Mouse (Mus musculus) forelimb bud, embryonic 11.5 days (tissue): ENCODE measurements around the gene 1110017D15Rik.

Source experiments
- DNase-seq: peaks from one replicate; pipeline ENCODE4 v3.0.0-alpha.2; 2012; ENCODE audit warnings: low read depth, low spot score

1110017D15Rik gene

GRCm38 (mm10) chr4:41517233-41517632 lies at the start of gene 1110017D15Rik:
Gene 1110017D15Rik, minus strand, starts transcription at chr4:41517333.
- DNase-seq = no peak

GRCm38 (mm10) chr4:41566123-41566522 lies 49.0 kb upstream of the 1110017D15Rik start:
- no peak for DNase-seq

DNA sequence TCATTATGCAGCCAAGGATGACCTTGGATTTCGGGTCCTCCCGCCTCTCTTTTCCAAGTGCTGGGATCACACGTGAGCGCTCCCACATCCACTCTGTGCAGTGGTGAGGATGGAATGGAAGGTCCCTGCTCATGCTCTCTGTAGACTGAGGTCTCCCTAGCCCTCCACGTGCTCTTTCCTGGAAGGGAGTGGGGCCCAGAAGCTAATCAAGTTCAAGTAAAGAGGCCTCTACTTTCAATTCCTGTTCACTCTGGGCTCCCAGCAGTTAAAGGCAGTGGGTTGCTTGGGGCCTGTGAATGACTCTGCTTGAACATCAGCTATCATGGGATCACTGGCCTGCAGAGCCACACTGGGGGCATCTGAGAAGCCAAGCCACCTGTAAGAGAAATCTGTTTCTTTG lies 46.2 kb upstream of the 1110017D15Rik start:
- DNase-seq = no peak

- no peak for DNase-seq
Measured at GRCm38 (mm10) chr4:41557092-41557491, 40.0 kb upstream of the 1110017D15Rik start.

DNA sequence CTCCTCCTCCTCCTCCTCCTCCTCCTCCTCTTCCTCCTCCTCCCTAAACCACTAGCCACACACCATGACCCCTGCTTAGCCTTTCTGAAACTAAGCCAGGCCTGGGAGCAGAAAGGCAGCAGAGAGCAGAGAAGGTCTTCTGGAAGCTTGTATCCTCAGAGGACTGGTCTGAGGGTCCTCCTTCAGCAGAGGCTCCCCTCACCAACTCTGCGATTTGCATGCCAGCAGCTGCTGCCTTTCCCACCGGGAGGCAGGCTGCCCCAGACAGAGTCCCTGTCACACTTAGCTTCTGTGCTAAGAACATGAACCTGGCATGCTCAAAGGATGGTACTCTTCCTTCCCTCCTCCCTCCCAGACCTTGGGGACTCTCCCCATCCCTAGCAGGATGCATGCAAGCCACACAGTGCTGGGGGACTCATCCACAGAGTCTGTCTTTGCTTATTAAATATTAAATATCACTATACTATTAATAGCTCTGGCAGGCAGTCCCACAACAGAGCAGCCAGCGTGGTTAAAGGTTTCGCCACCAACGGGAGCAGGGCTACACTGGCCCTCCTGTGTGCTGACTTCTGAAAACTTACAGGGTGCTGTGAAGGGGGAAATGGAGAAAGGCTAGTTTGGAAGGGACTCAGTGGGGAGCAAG lies 39.3 kb upstream of the 1110017D15Rik start:
- DNase-seq = no peak

- DNase-seq = no peak
Measured at GRCm38 (mm10) chr4:41554994-41555663, 38.0 kb upstream of the 1110017D15Rik start.

- peak; percentile 29 for DNase-seq
Measured at GRCm38 (mm10) chr4:41553116-41553515, 36.0 kb upstream of the 1110017D15Rik start.

- peak; percentile 93 for DNase-seq
Measured at GRCm38 (mm10) chr4:41552529-41552928, 35.4 kb upstream of the 1110017D15Rik start.

GRCm38 (mm10) chr4:41547086-41547485 lies 30.0 kb upstream of the 1110017D15Rik start:
- no peak for DNase-seq

DNA sequence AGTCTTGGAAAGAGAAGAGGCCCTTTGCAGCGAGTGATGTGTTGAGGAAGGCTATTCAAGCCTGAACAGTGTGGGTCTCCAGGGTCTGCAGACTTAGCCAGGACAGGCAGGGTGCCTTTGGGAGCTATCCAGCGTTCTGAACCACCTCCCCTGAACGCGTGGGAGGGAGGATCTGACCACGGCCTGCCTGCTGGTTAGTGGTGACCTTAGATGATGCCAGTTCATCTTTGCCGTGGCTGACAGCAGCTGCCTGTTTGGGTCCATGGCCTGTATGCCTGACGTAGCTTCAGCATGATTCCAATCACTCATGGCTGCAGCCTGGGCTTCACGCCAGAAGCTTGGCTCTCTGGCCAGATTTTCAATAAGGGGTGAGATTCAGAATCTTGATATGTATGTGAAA lies 28.9 kb upstream of the 1110017D15Rik start:
- peak; percentile 69 for DNase-seq

- DNase-seq = no peak
Measured at GRCm38 (mm10) chr4:41542136-41542535, 25.0 kb upstream of the 1110017D15Rik start.

GRCm38 (mm10) chr4:41534866-41535265 lies 17.7 kb upstream of the 1110017D15Rik start:
- no peak for DNase-seq

DNA sequence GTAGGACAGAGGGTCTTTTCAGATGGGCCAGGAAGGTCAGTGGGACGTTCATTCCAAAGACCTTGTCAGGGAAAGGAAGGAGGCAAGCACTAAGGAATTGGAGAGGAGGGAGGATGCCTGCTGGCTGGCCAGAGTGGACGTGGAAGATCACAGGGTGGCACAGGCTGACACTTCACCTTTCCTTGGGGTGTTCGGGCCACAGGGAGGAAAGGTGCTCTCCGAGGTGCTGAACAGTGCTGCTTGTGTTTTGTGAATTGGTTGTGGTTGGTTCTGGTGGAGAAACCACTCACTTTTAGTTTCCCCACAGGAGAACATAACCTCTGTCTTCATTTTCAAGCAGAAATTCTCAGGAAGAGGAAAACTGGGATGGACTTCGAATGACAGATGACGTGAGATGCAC lies 15.3 kb upstream of the 1110017D15Rik start:
- peak; percentile 72 for DNase-seq

GRCm38 (mm10) chr4:41527996-41528395 lies 10.9 kb upstream of the 1110017D15Rik start:
- no peak for DNase-seq

DNA sequence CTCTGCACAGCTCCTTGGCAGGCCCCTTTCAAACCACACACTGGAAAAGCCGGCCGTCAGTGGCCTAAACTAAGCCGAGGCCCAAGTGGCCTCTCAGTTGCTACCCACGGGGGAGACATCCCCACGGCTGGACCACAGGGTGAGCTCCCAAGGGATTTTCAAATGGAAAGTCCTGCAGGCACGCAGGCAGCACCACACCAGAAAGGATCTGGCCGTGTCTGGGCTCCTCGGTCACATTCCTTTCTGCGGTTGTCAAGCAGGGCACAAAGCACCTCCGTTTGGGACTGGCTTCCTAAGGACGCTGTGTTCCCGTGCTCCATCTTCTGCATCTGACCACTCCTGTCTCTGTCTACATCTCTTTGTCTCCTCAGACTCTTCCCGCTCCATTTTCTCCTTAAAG lies 9.9 kb upstream of the 1110017D15Rik start:
- no peak for DNase-seq

- no peak for DNase-seq
Measured at GRCm38 (mm10) chr4:41526553-41526952, 9.4 kb upstream of the 1110017D15Rik start.

- no peak for DNase-seq
Measured at GRCm38 (mm10) chr4:41524829-41525228, 7.7 kb upstream of the 1110017D15Rik start.

DNA sequence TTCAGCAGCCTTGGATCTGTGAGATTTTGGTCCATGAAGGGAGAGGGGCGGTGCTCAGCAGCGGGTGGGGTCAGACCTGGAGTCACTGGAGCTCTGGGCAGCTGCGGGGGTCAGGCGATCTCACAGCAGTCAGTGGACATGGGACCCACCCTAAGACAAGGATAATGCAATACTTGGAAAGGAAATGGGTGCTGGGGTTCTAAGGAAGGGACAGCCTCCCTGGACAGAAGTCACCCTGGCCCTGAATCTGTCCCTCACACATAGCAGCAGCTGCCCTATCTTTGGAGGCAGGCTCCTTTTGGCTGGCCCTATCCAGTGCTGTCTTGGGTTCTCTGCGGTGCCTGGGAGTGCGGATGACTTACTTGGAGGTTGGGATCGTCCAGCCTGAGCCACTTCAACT lies 6.7 kb upstream of the 1110017D15Rik start:
- no peak for DNase-seq

DNA sequence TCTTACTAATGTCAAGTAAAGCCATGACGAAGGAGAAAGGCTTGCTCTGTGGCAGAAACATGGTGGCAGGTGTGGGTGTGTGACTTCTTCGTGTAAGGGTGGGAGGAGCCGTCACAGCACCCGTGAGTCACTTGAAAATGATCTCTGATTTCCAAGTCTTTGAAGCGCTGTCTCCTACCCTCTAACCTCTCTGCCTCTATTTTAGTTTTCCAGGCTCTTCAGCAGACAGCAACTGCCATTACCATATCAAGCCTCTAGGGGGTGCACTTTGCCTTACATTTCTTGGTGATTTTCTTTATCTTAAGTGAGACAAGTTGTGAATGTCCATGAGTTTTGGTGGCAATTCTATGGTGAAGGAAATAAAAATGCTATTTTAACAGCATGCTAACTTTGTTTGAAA lies 5.7 kb upstream of the 1110017D15Rik start:
- DNase-seq = no peak

DNA sequence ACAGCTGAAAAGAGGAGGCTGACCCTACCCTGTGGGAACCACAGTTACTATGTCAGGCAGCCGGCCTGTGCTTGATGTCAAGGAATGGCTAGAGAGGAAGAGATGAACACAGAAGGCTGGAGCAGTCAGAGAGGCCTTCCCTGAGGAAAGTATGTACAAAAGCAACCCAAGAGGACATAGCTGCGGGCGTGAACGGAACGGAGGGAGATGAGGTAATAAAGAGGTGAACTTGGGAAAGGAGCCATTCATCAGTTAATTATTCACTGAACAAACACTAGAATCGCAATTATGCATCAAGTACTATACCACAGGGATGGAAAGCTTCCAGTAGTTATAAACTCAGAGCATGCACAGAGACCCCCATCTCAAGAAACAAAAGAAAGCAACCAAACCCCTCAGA lies 5.0 kb upstream of the 1110017D15Rik start:
- DNase-seq = no peak

DNA sequence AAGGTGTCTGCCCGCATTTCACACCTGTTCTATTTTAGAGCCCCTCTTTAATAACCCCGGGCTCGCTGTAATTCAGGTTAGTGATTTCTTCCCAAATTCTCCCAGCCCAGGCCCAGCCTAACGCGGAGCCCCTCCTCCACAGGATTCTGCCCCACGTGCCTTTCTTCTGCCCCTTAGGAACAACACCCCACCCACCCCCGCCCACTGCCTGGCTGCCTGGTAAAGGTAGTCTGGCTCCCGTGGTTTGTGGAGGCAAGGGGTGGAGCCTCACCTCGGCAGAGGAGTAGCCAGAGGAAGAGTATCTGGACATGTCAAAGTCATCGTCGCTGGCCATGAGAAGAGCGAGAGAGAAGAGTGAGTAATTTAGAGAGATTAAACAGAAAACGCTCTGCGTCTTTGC lies 3.5 kb upstream of the 1110017D15Rik start:
- DNase-seq = no peak

- no peak for DNase-seq
Measured at GRCm38 (mm10) chr4:41519195-41519594, 2.1 kb upstream of the 1110017D15Rik start.

DNA sequence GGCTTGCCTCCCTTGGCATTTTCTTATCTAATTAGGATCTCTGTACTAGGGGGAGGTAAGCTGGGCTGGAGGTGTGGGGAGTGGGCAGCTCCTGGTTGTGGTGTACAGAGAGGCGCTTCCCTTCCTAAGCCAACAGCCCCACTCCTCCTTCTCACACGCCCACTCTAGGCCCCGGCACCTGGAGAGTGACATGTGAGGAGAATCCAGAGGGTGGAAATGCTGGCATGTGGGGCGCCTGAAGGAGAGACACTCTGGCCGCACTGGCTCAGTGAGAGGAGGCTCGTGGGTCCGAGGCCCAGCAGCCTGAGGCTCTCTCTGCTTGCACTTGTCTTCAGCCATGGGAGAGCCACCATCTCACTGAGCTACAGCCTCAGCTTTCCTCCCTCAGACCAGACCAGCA lies 1.2 kb upstream of the 1110017D15Rik start:
- no peak for DNase-seq
